Mouse (Mus musculus) heart, embryonic 16.5 days (tissue): ENCODE data around the gene Cxcl13. TPM values are rescaled to one million over a fixed set of nuclear protein-coding genes. Genes with fewer than 3 reads are reported as not detected.

Experiments
- ATAC-seq: fragments of 200-750 bp; cut with Nextera tagmentation; replicated peaks from 2 replicates; pipeline ENCODE4 v1.8.0; 2017; ENCODE audit warnings: moderate number of reproducible peaks; ENCODE audit not compliant: insufficient read depth, low FRiP score; ENCODE audit errors: extremely low read depth
- H3K27ac ChIP-seq: fragments of 300-500 bp; sonication (generic); 2 replicates; pipeline ENCODE4 v1.5.1; 2014; ENCODE audit warnings: mild to moderate bottlenecking, low read length, control low read depth, moderate library complexity
- H3K27me3 ChIP-seq: fragments of 300-500 bp; sonication (generic); 2 replicates; pipeline ENCODE4 v1.6.1; 2014; ENCODE audit warnings: low read length, mixed read lengths; ENCODE audit not compliant: control insufficient read depth, insufficient read depth
- H3K36me3 ChIP-seq: fragments of 300-500 bp; sonication (generic); 2 replicates; pipeline ENCODE4 v1.6.1; 2014; ENCODE audit not compliant: control insufficient read depth, insufficient read depth
- H3K4me1 ChIP-seq: fragments of 300-500 bp; sonication (generic); 2 replicates; pipeline ENCODE4 v1.6.1; 2014; ENCODE audit warnings: low read length, mixed read lengths; ENCODE audit not compliant: control insufficient read depth, insufficient read depth
- H3K4me2 ChIP-seq: fragments of 300-500 bp; sonication (generic); 2 replicates; pipeline ENCODE4 v1.6.1; 2014; ENCODE audit warnings: low read depth, mild to moderate bottlenecking, control low read depth, low read length
- H3K4me3 ChIP-seq: fragments of 300-500 bp; sonication (generic); 2 replicates; pipeline ENCODE4 v1.5.1; 2014; ENCODE audit warnings: mild to moderate bottlenecking, control low read depth, low read length
- H3K9ac ChIP-seq: fragments of 300-500 bp; sonication (generic); 2 replicates; pipeline ENCODE4 v1.6.1; 2014; ENCODE audit warnings: low read length, control low read depth
- H3K9me3 ChIP-seq: fragments of 300-500 bp; sonication (generic); replicated peaks from 2 replicates; pipeline ENCODE4 v1.6.1; 2016; ENCODE audit warnings: low read length; ENCODE audit not compliant: control insufficient read depth
- WGBS: fragments of 180-500 bp; shearing (Covaris S2); extraction: QIAGEN DNeasy Blood & Tissue Kit; methylation state at CpG from one replicate; pipeline ENCODE4 v1.1.7; 2014; 5-methylcytosine and 5-hydroxymethylcytosine counted together
- polyA plus RNA-seq: library from polyadenylated mRNA; unstranded; fragments of >200 nt; fragmentation: Nextera tagmentation; extraction: Ambion mirVana; gene quantifications from 2 replicates; pipeline ENCODE4 v1.2.1, GENCODE M21; 2015

The Cxcl13 gene
- polyA plus RNA-seq, 1 experiment from 2014 or later, result 12.7 TPM

GRCm38 (mm10) chr5:95938044-95938625 lies 18.6 kb upstream of the Cxcl13 start:
- Histone ChIP-seq H3K27ac (no peak overlapping the region), H3K4me1 (peaks cover 4% of the 10 kb centered on the region), H3K4me2 (no peak overlapping the region), H3K9ac (no peak overlapping the region), H3K4me3 (no peak overlapping the region), H3K36me3 (no peaks in the 10 kb centered on the region), H3K27me3 (no peaks in the 10 kb centered on the region), H3K9me3 (no peaks in the 10 kb centered on the region)
- ATAC-seq, result no peak
- WGBS, result 76% methylated on average over 11 of the region's 11 CpGs

- ATAC-seq, result no peak
- Histone ChIP-seq H3K36me3 (no peaks in the 10 kb centered on the region), H3K4me2 (no peak overlapping the region), H3K27ac (no peak overlapping the region), H3K9ac (no peak overlapping the region), H3K9me3 (no peaks in the 10 kb centered on the region), H3K4me1 (peaks cover 4% of the 10 kb centered on the region), H3K4me3 (no peak overlapping the region), H3K27me3 (no peaks in the 10 kb centered on the region)
- WGBS, result 45% methylated on average over 4 of the region's 4 CpGs
Measured at GRCm38 (mm10) chr5:95940682-95941221, 16.0 kb upstream of the Cxcl13 start.

- Histone ChIP-seq H3K27me3 (no peaks in the 10 kb centered on the region), H3K9ac (no peak overlapping the region), H3K36me3 (no peaks in the 10 kb centered on the region), H3K27ac (no peak overlapping the region), H3K9me3 (no peaks in the 10 kb centered on the region), H3K4me1 (peaks cover 6% of the 10 kb centered on the region), H3K4me3 (no peak overlapping the region), H3K4me2 (no peak overlapping the region)
- no peak for ATAC-seq
- 75% methylated on average over 7 of the region's 7 CpGs for WGBS
Measured at GRCm38 (mm10) chr5:95941562-95941961, 15.2 kb upstream of the Cxcl13 start.

- Histone ChIP-seq H3K27ac (no peak overlapping the region), H3K36me3 (no peaks in the 10 kb centered on the region), H3K27me3 (no peaks in the 10 kb centered on the region), H3K4me2 (no peak overlapping the region), H3K4me3 (no peak overlapping the region), H3K9me3 (no peaks in the 10 kb centered on the region), H3K4me1 (peaks cover 10% of the 10 kb centered on the region), H3K9ac (no peak overlapping the region)
- ATAC-seq, result no peak
- 44% methylated on average over 3 of the region's 3 CpGs for WGBS
Measured at GRCm38 (mm10) chr5:95945120-95945519, 11.6 kb upstream of the Cxcl13 start.

- ATAC-seq, result peak; percentile 37; the same call in 1 of the 2 replicates
- Histone ChIP-seq H3K4me3 (no peak overlapping the region), H3K27ac (no peak overlapping the region), H3K4me2 (no peak overlapping the region), H3K36me3 (no peaks in the 10 kb centered on the region), H3K4me1 (peaks cover 10% of the 10 kb centered on the region), H3K9me3 (no peaks in the 10 kb centered on the region), H3K9ac (no peak overlapping the region), H3K27me3 (no peaks in the 10 kb centered on the region)
- WGBS, result 22% methylated on average over 2 of the region's 2 CpGs
Measured at GRCm38 (mm10) chr5:95946344-95946743, 10.4 kb upstream of the Cxcl13 start.

- no peak overlapping the region for H3K4me3 ChIP-seq
- H3K36me3 ChIP-seq, result no peaks in the 10 kb centered on the region
- no peak overlapping the region for H3K9ac ChIP-seq
- H3K27me3 ChIP-seq, result no peaks in the 10 kb centered on the region
- no peak for ATAC-seq
- H3K9me3 ChIP-seq, result no peaks in the 10 kb centered on the region
- H3K4me1 ChIP-seq, result peaks cover 6% of the 10 kb centered on the region; the same call in 1 of the 2 replicates
- WGBS, result 80% methylated on average over 3 of the region's 3 CpGs
- H3K27ac ChIP-seq, result no peak overlapping the region
- no peak overlapping the region for H3K4me2 ChIP-seq
Measured at GRCm38 (mm10) chr5:95948641-95949040, 8.1 kb upstream of the Cxcl13 start.

- Histone ChIP-seq H3K27me3 (no peaks in the 10 kb centered on the region), H3K4me1 (peaks cover 6% of the 10 kb centered on the region; the same call in 1 of the 2 replicates), H3K9me3 (no peaks in the 10 kb centered on the region), H3K27ac (no peak overlapping the region), H3K36me3 (no peaks in the 10 kb centered on the region), H3K9ac (no peak overlapping the region), H3K4me2 (no peak overlapping the region), H3K4me3 (no peak overlapping the region)
- no peak for ATAC-seq
- 28% methylated on average over 19 of the region's 19 CpGs for WGBS
Measured at GRCm38 (mm10) chr5:95949946-95950701, 6.6 kb upstream of the Cxcl13 start.

- H3K9ac ChIP-seq, result no peak overlapping the region
- H3K27ac ChIP-seq, result no peak overlapping the region
- no peaks in the 10 kb centered on the region for H3K4me1 ChIP-seq
- 47% methylated on average over 2 of the region's 2 CpGs for WGBS
- H3K27me3 ChIP-seq, result no peaks in the 10 kb centered on the region
- no peaks in the 10 kb centered on the region for H3K36me3 ChIP-seq
- H3K9me3 ChIP-seq, result no peaks in the 10 kb centered on the region
- no peak overlapping the region for H3K4me2 ChIP-seq
- ATAC-seq, result no peak
- no peak overlapping the region for H3K4me3 ChIP-seq
Measured at GRCm38 (mm10) chr5:95964940-95965339, 8.2 kb downstream of the Cxcl13 start.

GRCm38 (mm10) chr5:95966621-95967020 lies 9.9 kb downstream of the Cxcl13 start:
- no peaks in the 10 kb centered on the region for H3K9me3 ChIP-seq
- H3K36me3 ChIP-seq, result no peaks in the 10 kb centered on the region
- H3K9ac ChIP-seq, result no peak overlapping the region
- no peak overlapping the region for H3K4me3 ChIP-seq
- no peak overlapping the region for H3K4me2 ChIP-seq
- no peak overlapping the region for H3K27ac ChIP-seq
- no peaks in the 10 kb centered on the region for H3K27me3 ChIP-seq
- no peak for ATAC-seq
- 39% methylated on average over 2 of the region's 2 CpGs for WGBS
- no peaks in the 10 kb centered on the region for H3K4me1 ChIP-seq
